Mouse (Mus musculus): ENCODE data around the gene Ccdc28b. TPM values are rescaled to one million over a fixed set of nuclear protein-coding genes. Genes with fewer than 3 reads are reported as not detected.

Ccdc28b gene
- polyA plus RNA-seq, 1 experiment = 89.1 TPM

DNA sequence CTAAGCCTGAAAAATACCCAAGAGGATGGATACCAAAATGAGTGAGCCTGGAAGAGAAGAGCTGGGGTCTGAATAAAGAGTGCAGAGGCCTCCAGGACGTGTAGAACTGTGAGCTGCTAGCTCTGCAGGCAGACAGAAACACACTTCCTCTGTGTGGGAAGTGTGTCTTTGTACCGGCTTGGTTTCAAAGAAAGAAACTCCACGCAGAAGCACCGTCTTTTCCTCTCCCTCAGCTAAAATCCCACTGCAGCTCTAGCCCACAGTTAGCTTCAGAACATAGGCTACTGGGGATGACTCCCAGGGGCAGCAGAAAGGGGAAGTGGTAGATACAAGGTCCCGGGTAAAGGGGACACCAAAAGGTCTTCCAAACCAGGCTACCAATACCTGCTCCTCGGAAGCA lies 21.5 kb upstream of the Ccdc28b start:
- Histone ChIP-seq H3K27ac (ENCODE audit: insufficient read depth, low read length) (peak overlapping the region; percentile 46; the same call in 1 of the 2 replicates), H3K4me3 (ENCODE audit: insufficient read depth, low read length) (no peak overlapping the region), H3K4me1 (ENCODE audit: control insufficient read depth, insufficient read depth, low read length) (peaks cover 12% of the 10 kb centered on the region)
- TF ChIP-seq CTCF (IDR thresholded peaks at IDR 0.05; ENCODE audit: extremely low read depth, insufficient read depth, low read length) = no peak
- TF ChIP-seq POLR2A (IDR thresholded peaks at IDR 0.05; ENCODE audit: extremely low read depth, insufficient read depth, low read length) = no peak

DNA sequence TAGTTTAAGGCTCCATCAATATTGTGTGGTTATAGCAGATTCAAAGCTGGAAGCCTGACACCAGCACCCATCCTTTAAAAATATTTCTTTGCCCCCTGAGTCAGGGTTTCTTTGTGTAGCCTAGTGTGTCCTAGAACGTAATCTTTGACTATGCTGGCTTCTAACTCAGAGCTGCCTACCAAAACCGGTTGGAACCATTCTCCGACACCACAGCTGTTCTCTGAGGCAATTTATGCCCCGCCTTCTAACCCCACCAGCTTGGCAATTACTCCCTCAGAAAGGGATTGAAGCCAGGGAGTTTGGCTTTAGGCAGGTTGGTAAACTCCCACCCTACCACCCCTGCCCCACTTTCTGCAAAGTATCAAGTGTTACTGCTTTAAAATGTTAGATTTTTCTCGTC lies 18.0 kb upstream of the Ccdc28b start:
- peaks cover 19% of the 10 kb centered on the region for H3K4me1 ChIP-seq (ENCODE audit: control insufficient read depth, insufficient read depth, low read length)
- H3K27ac ChIP-seq (ENCODE audit: insufficient read depth, low read length) = no peak overlapping the region
- TF ChIP-seq POLR2A (IDR thresholded peaks at IDR 0.05; ENCODE audit: extremely low read depth, insufficient read depth, low read length) (no peak), CTCF (IDR thresholded peaks at IDR 0.05; ENCODE audit: extremely low read depth, insufficient read depth, low read length) (no peak)
- H3K4me3 ChIP-seq (ENCODE audit: insufficient read depth, low read length) = no peak overlapping the region

DNA sequence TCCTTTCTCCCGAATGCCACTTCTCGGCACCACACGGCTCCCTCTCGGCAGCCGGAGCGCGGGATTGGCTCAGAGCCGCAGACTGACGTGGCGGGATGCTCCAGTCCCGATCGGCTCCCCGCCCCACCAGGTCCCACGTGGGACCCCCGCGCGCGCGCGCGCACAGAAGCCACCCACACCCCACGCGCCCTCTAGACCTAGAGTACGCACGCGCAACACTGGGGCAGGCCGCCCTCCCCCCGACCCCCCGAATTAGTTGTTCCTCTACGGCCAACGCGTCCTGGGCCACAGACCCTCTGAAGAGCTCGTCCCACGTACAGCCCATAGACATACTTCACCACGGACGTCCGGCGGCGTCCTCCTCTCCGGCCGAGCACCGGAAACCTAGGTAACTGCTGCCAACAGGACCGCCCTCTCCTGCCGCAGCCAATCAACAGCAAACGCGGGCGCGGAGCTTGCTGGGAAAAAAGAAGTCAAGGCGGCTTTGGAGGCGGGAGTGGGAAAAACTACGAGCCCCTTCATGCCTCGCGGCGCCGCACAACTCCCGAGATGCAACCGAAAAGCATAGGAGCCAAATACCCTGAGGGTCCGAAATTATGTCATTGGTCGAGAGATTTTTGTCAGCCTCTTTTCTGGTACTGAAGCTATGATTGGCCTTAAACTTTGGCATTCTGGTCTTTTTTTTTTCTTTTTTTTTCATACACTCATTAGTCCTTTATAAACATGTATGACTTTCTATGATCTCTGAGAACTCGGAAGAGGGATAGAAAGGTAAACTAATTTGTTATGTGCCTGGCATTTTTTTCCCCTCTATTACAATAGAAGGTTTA lies 17.1 kb upstream of the Ccdc28b start, which contains the start of gene Txlna:
TSS of gene Txlna (minus strand) at position 428 of the 830 bp plus-strand sequence.
- TF ChIP-seq POLR2A (IDR thresholded peaks at IDR 0.05; ENCODE audit: extremely low read depth, insufficient read depth, low read length) (peak; percentile 93; the same call in 1 of the 2 replicates), CTCF (IDR thresholded peaks at IDR 0.05; ENCODE audit: extremely low read depth, insufficient read depth, low read length) (no peak)

DNA sequence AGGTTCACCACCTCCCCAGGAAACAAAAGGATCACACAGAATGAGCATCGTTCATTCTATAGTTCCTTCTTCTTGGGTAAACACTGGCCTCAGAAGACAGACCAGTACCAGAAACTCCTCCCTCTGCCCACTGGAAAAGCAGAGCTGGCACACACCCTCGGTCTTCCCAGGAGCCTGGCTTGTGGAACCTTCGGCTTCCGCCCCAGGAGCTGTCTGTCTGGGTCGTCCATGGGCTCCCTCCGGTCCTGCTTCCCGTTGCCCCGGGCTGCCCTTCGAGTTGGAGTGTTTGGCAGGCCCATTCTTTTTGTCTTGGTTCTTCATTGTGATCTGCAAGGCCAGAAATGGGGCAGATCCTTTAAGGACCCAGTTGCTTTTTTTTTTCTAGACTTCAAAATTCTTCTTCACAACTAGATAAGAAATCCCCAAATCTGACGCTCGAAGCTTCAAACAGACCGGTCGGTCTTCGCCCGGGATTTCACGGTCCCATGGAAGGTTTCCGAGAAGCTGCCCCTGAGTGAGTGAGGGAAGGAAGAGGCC lies 16.4 kb upstream of the Ccdc28b start:
- Histone ChIP-seq H3K27ac (ENCODE audit: insufficient read depth, low read length) (peak overlapping the region; percentile 24; the same call in 1 of the 2 replicates), H3K4me1 (ENCODE audit: control insufficient read depth, insufficient read depth, low read length) (peaks cover 10% of the 10 kb centered on the region), H3K4me3 (ENCODE audit: insufficient read depth, low read length) (peak overlapping the region; percentile 59)
- TF ChIP-seq CTCF (IDR thresholded peaks at IDR 0.05; ENCODE audit: extremely low read depth, insufficient read depth, low read length) (no peak), POLR2A (IDR thresholded peaks at IDR 0.05; ENCODE audit: extremely low read depth, insufficient read depth, low read length) (no peak; the same call in 1 of the 2 replicates)

More for the DNA sequence above, 17.1 kb upstream of the Ccdc28b start, which contains the start of gene Txlna:
- Histone ChIP-seq H3K4me3 (ENCODE audit: insufficient read depth, low read length) (peak within 1 kb of the TSS; percentile 59), H3K4me1 (ENCODE audit: control insufficient read depth, insufficient read depth, low read length) (peaks cover 16% of the 10 kb centered on the region), H3K27ac (ENCODE audit: insufficient read depth, low read length) (peak within 1 kb of the TSS; percentile 83)

DNA sequence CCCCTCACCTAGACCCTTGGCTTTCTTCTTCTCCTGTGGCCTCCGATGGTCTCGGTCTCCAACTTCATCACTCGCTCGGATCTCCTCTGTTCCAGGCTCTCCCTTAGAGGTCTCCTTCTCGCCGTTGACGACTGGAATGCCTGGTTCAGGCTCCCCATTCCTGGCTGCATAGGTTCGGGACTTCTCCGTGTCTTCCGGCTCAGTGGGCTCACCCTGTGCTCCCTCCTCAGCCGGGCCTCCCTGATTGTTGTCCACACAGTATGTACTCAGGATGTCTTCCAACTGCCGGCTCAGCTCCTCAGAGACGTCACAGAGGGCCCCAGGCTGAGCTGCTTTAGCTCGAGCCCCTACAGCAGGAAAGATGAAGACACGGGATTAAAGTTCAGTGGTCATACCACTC lies 15.5 kb upstream of the Ccdc28b start:
- TF ChIP-seq CTCF (IDR thresholded peaks at IDR 0.05; ENCODE audit: extremely low read depth, insufficient read depth, low read length) (no peak), POLR2A (IDR thresholded peaks at IDR 0.05; ENCODE audit: extremely low read depth, insufficient read depth, low read length) (no peak)
- H3K4me3 ChIP-seq (ENCODE audit: insufficient read depth, low read length) = peak overlapping the region; percentile 59; the same call in 1 of the 2 replicates
- no peak overlapping the region for H3K27ac ChIP-seq (ENCODE audit: insufficient read depth, low read length)
- H3K4me1 ChIP-seq (ENCODE audit: control insufficient read depth, insufficient read depth, low read length) = peaks cover 7% of the 10 kb centered on the region

DNA sequence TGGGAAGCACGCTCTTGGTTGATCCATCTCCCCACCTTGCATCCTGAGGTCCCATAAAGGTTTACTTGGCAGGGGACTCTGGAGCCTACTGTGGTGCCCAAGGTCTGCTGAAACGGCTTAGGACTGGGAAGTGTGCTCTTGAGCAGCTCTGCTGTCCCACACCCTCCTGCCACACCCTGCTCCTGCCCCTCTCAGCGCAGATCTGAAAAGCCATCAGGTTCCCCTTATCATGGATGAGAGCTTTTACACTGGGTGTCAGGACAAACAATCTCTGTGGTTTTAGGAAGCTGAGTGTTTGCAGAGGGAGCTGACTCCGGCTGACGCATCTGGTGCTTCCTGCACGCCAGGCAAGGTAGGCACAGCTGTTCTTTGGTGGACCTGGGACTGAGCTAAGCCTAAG lies 10.1 kb upstream of the Ccdc28b start:
- peaks cover 2% of the 10 kb centered on the region; the same call in 1 of the 2 replicates for H3K4me1 ChIP-seq (ENCODE audit: control insufficient read depth, insufficient read depth, low read length)
- H3K27ac ChIP-seq (ENCODE audit: insufficient read depth, low read length) = no peak overlapping the region
- no peak overlapping the region for H3K4me3 ChIP-seq (ENCODE audit: insufficient read depth, low read length)
- TF ChIP-seq CTCF (IDR thresholded peaks at IDR 0.05; ENCODE audit: extremely low read depth, insufficient read depth, low read length) = no peak
- no peak for TF ChIP-seq POLR2A (IDR thresholded peaks at IDR 0.05; ENCODE audit: extremely low read depth, insufficient read depth, low read length)

DNA sequence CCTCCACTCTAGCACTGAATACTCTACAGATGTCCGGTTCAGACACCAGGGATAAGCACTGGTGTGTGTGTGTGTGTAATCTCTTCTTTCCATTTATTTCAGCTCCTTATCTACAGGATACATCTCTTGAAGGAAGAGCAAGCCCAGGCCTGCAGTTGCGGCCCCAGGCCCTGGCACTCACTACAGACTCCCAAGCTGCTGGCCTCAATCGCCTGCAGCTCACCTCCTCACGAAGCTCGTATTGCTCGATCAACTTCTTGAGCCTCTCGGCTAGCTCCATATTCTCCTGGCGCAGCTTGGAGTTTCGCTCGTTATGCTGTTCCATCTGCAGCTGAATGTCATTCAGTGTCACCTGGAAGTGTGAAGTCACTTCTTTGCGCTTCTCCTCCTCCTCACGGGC lies 8.1 kb upstream of the Ccdc28b start:
- H3K4me3 ChIP-seq (ENCODE audit: insufficient read depth, low read length) = no peak overlapping the region
- no peak for TF ChIP-seq POLR2A (IDR thresholded peaks at IDR 0.05; ENCODE audit: extremely low read depth, insufficient read depth, low read length)
- TF ChIP-seq CTCF (IDR thresholded peaks at IDR 0.05; ENCODE audit: extremely low read depth, insufficient read depth, low read length) = no peak
- H3K27ac ChIP-seq (ENCODE audit: insufficient read depth, low read length) = no peak overlapping the region
- no peaks in the 10 kb centered on the region for H3K4me1 ChIP-seq (ENCODE audit: control insufficient read depth, insufficient read depth, low read length)

DNA sequence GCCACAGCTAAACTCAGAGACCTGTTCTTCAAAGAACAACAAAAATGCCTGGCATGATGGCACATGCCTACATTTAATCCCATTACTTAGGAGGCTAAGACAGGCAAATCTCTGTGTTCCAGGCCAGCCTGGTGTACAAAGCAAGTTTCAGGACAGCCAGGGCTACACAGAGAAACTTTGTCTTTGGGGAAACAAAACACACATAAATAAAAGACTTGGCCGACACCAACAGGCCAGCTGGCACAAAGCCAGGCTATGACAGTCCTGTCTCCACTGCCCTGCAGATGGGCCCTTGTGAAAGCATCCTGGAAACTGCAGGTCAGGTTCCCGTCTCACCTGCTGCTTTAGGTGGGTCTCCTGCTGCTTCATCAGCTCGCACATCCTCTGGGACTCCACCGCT lies 7.2 kb upstream of the Ccdc28b start:
- no peak for TF ChIP-seq POLR2A (IDR thresholded peaks at IDR 0.05; ENCODE audit: extremely low read depth, insufficient read depth, low read length)
- no peak for TF ChIP-seq CTCF (IDR thresholded peaks at IDR 0.05; ENCODE audit: extremely low read depth, insufficient read depth, low read length)
- Histone ChIP-seq H3K4me1 (ENCODE audit: control insufficient read depth, insufficient read depth, low read length) (no peaks in the 10 kb centered on the region), H3K27ac (ENCODE audit: insufficient read depth, low read length) (no peak overlapping the region), H3K4me3 (ENCODE audit: insufficient read depth, low read length) (no peak overlapping the region)

DNA sequence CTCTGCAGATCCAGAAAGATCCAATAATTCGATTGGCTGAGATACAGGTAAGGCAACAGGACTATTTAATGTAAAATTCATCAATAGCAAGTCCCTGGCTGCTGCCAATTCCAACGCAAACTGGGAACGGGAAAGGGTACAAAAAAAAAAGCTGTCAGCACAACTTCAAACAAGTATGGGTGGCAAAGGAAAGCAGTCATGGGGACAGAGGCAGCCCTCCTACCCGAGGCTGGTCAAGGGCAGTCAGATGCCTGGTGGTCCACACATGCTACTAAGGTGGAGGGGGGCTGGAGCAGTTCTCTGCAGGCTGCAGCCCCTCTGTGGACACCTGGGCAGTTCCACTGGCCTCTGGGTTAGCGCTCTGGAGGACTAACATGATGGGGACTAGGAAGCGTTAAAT lies 2.3 kb upstream of the Ccdc28b start:
- Histone ChIP-seq H3K27ac (ENCODE audit: insufficient read depth, low read length) (no peak overlapping the region), H3K4me3 (ENCODE audit: insufficient read depth, low read length) (no peak overlapping the region), H3K4me1 (ENCODE audit: control insufficient read depth, insufficient read depth, low read length) (peaks cover 14% of the 10 kb centered on the region)
- no peak for TF ChIP-seq POLR2A (IDR thresholded peaks at IDR 0.05; ENCODE audit: extremely low read depth, insufficient read depth, low read length)
- TF ChIP-seq CTCF (IDR thresholded peaks at IDR 0.05; ENCODE audit: extremely low read depth, insufficient read depth, low read length) = no peak

Measured in cortical plate, adult 2 months (tissue).